Mouse (Mus musculus): ENCODE measurements around the gene Aqp8. TPM values are rescaled to one million over a fixed set of nuclear protein-coding genes. Genes with fewer than 3 reads are reported as not detected.

Gene Aqp8
- not detected for total RNA-seq (2022)

GRCm38 (mm10) chr7:123462070-123462501, at the start of gene Aqp8:
Gene Aqp8, plus strand, starts transcription at chr7:123462291.
- DNase-seq: no peak

DNA sequence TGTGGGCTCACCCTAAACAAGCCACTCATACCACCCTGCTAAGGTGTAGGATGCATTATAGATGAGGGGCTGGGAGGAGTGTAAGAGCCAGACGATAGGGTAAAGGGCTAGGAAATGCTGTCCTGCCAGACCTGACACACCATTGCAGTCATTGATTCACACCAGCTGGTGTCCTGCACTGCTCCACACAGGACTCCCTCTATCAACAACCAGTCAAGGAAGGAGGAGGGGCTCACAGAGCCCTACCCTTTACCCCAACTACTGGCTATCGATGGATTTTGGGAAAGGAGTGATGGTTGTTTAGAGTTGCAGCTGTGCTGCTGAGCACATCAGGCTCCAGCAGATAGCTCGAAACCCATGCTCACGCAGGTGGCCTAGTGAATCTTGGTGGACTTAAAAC, 45.3 kb upstream of the Aqp8 start:
- no peak for DNase-seq

- no peak for DNase-seq
Observed at GRCm38 (mm10) chr7:123417661-123418060, 44.4 kb upstream of the Aqp8 start.

DNA sequence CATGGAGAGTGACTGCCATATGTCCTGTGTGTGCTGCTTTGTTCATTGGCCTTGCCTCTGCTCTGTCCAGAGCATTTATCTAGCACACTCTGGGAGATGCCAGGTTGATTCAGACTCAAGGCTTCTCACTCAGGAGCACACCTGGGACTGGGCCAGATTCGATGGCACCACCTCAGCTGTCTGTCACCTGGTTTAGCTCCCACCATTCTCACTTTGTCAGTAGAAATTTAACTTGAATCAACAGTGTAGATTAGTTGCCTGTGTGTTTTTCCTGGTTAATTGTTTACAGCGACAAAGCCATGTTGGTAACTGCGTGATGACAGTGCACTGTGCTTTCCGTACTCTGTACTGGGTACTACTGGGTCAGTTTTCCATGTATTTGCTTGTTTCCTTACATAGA, 42.1 kb upstream of the Aqp8 start:
- no peak for DNase-seq

DNA sequence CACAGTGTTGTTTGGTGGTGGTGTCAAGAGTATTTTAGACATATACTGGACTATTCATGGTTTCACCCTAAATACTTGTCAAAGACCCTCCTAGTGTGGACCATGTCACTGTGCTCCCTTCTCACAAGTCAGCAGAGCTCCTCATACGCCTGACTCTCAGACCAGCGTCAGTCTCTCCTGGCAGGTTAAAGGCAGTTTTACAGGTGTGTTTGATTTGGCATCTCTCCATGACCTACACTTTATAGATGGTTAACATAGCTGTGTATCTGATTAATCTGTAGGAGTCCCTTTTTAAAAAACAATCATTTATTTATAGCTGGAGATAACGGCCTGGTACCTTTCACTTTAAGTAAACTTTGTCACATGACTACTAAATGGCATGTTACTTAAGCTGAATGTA, 40.1 kb upstream of the Aqp8 start:
- no peak for DNase-seq

GRCm38 (mm10) chr7:123424281-123424680, 37.8 kb upstream of the Aqp8 start:
- DNase-seq: no peak

DNA sequence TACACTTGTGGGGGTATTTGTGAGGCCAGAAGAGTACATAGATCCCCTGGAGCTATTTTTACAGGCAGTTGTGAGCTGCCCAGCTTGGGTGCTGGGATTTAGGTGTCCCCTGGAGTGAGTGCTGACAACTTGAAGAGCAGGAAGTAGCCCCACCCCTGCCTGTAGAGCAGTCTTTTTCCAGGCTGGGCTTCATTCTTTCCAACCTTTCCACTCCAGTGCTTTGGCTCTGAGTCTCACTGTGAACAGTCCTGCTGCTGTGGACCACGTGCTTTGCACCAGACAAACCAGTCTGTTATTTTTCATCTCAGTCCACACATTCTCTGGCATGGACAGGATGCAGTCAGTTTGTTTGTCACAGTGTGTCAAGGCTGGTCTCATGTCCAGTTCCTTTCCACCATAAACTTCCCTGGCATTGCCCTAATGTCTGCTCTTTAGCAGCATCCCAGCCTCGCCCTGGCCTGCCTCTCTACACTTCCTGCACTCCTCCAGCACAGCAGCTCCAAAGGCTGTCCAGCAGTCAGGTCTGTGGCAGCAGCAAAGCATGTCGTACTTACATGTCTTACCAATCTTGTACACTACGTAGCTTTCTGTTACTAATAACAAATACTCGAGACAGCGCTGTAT, 36.8 kb upstream of the Aqp8 start:
- no peak for DNase-seq

GRCm38 (mm10) chr7:123429624-123430410, 32.3 kb upstream of the Aqp8 start:
- DNase-seq: peak; percentile 49

- peak; percentile 70 for DNase-seq
Observed at GRCm38 (mm10) chr7:123430411-123430705, 31.7 kb upstream of the Aqp8 start.

DNA sequence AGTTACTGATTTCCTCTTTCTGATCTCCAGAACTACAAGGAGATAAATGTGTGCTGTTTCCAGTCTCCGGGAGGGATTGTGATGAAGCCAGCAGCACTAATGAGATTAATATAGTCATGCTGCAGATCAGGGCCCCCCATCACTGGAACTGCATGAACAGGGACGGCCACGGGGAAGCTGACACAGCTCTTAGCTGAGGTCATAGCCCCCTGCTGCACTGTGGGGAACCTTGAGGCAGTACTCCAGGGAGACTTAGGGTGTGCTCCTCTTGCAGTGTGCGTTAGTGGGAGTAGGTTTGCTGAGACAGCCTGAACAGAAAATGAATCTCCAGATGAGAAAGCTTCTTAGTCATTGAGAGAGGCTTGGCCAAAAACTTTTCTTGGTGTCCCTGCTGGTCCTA, 30.9 kb upstream of the Aqp8 start:
- no peak for DNase-seq

DNA sequence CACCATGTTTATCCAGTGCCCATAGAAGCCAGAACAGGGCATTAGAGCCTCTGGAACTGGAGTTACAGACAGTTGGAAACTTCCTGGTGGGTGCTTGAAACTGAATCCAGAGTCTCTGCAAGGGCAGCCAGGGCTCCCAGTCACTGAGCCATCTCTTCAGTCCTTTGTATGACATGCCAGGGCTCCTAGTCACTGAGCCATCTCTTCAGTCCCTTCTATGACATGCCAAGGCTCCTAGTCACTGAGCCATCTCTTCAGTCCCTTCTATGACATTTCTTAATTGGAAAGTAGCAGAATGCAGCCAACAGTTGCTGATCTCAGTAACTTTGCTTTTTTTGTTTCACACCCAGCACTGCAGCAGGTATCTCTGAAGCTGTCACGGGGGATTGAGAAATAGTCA, 20.0 kb upstream of the Aqp8 start:
- no peak for DNase-seq

DNA sequence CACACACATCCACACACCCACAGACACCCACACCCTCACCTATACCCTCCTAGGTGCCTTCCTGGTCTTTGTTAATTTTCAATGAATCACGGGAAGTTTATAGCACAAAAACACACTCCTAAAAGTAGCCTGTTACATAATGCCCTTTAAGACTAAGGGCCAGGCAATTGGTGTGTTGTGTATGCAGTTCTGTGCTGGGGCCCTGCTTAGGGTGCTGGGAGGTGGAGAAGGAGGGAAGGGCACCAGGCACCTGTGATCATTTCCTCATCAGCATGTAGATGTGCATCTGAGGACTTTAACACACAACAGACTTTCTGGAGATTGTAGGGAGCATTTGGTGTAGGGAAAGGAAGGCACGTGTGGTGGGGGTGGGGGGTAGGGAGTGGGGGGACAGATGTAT, 13.3 kb upstream of the Aqp8 start:
- no peak for DNase-seq

- no peak for DNase-seq
Observed at GRCm38 (mm10) chr7:123449676-123450075, 12.4 kb upstream of the Aqp8 start.

DNA sequence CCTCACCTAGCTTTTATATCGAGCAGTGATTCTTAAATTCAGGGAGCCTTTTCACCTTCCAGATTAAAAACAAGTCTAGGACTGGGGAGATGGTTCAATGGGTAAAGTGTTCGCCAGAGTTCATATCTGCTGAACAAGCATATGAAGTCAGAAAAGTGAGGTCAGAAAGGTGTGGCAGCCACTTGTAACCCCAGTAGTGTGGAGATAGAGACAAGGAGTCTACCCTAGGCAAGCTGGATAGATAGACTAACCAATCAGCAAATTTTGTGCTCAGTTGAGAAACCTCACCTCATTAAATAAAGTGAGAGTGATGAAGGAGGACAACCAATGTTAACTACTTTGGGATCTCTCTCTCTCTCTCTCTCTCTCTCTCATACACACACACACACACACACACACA, 11.6 kb upstream of the Aqp8 start:
- DNase-seq: no peak

GRCm38 (mm10) chr7:123452551-123452950, 9.5 kb upstream of the Aqp8 start:
- DNase-seq: no peak

DNA sequence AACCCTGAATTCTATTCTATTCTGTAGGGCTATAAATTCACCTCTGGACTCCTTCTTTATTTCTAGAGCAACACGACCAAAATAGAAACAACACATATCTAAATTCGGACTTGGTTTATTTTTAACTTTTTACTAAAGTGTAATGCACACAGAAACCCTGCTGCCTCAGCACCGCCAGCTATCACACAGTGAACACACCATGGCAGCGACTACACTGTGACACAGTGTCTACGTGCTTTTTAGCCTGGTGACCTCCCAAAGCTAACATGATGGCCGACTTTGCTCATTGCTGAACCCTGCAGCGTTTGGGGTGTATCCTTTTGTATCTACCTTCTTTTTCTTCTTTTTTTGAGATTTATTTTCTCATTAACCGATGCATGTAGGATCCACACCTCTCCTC, 9.0 kb upstream of the Aqp8 start:
- no peak for DNase-seq

DNA sequence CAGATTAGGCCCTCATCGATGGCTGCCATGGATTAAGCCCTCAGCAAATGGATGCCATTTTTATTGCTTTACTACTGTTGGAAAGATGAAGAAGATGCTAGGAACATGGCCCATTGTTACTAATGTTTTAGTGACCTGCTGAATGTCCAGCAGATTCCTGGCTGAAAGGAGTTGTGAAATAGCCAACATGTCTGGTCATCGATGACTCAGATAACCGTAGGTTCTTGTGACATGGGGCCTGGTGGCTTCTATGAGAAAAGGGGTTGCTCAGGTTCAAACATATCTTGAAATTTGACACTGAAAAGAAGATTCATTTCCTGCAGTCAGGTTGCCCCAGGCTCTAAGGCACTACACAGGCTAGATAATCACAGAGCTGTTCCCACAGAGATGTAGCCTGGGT, 7.0 kb upstream of the Aqp8 start:
- no peak for DNase-seq

DNA sequence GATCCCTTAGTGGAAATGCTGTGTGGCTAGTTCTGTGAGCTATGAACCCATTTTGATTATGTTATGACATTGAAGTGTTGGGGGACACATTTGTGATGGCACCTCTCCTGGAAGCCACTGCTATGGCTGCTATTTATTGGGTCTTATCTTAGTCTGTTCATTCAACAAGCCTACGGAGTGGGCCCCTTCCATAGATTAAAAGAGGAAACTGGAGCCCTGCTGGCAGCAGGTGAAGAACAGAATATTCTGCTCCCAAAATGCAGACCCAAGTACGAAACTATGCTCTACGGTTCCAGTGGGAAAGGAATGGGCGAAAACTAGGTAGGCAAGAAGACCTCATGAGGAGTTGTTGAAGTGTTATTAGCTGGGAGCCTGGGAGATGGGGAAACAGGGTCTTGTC, 3.8 kb upstream of the Aqp8 start:
- no peak for DNase-seq

GRCm38 (mm10) chr7:123459247-123459646, 2.8 kb upstream of the Aqp8 start:
- DNase-seq: no peak

- DNase-seq: no peak
Observed at GRCm38 (mm10) chr7:123461316-123461715, 775 bp upstream of the Aqp8 start.

DNA sequence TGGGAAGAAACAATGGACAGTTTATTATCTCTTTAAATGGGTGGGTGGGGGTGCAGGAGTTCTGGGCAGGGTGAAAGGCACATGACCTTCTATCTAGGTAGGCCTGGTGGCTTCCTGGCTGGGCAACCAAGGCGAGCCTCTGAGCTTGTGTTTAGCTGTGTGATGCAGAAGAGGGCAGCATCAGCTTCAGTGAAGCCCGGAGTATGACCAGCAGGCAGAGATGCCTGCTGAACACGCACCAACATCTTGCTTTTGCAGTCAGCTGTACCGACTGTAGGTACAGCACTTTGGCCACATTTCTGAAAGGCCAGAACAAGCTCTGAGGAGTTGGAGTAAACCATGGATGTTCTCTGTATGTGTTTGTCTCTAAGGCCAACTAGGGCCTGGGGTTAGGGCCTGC, 1.5 kb downstream of the Aqp8 start:
- DNase-seq: no peak

GRCm38 (mm10) chr7:123465692-123466387, 3.7 kb downstream of the Aqp8 start:
- peak; percentile 38 for DNase-seq

- DNase-seq: no peak
Observed at GRCm38 (mm10) chr7:123467961-123468360, 5.9 kb downstream of the Aqp8 start.

DNA sequence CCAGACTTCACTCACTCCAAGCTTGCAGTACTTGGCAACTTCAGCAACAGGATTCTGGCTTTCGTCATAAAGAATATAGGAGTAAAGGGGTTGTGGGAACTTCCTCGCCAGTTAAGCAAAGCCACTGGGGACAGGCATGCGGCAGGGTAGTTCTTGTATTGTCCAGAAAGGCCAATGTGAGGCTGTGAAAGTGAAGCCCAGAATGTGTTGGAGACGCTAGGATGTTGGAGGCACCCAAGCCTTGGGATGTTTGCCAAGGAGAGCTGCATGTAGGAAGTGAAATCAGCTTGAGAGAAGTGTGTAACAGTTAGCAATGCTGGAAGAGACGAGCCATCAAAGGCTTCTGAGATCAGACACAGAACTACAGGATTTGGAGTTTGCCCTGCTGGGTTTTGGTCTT, 25.6 kb downstream of the Aqp8 start:
- no peak for DNase-seq
